Mouse (Mus musculus) myocyte (in vitro differentiated cells): Measurements from ENCODE around the gene Prr15.

ENCODE experiments used
- CEBPB ChIP-seq: IDR thresholded peaks from 2 replicates; pipeline ENCODE4 v1.6.1; 2011; ENCODE audit warnings: mild to moderate bottlenecking, moderate library complexity; ENCODE audit not compliant: poor library complexity, insufficient read depth, severe bottlenecking
- E2F4 ChIP-seq: IDR thresholded peaks from one replicate; pipeline ENCODE4 v1.6.1; 2011; ENCODE audit warnings: mild to moderate bottlenecking, control low read depth, moderate library complexity; ENCODE audit not compliant: insufficient read depth
- MAX ChIP-seq: IDR thresholded peaks from one replicate; pipeline ENCODE4 v1.6.1; 2011; ENCODE audit warnings: low read depth, mild to moderate bottlenecking, control low read depth
- MYOD1 ChIP-seq, 3 experiments: IDR thresholded peaks; one replicate each; pipeline ENCODE4 v1.6.1; 2011; ENCODE audit warnings: control low read depth in 2 of 3, low read depth in 2 of 3, mild to moderate bottlenecking in 2 of 3, moderate library complexity in 1 of 3; ENCODE audit not compliant: insufficient read length in 2 of 3, control insufficient read depth in 1 of 3
- MYOG ChIP-seq, 3 experiments: IDR thresholded peaks; one replicate each; pipeline ENCODE4 v1.6.1; 2011; ENCODE audit warnings: control low read depth in 2 of 3, low read depth in 2 of 3, mild to moderate bottlenecking in 2 of 3; ENCODE audit not compliant: insufficient read length in 2 of 3, control insufficient read depth in 1 of 3, insufficient read depth in 1 of 3
- POLR2A ChIP-seq: IDR thresholded peaks from one replicate; pipeline ENCODE4 v1.6.1; 2011; ENCODE audit warnings: low read depth, mild to moderate bottlenecking, control low read depth, moderate library complexity; ENCODE audit not compliant: insufficient read length
- POLR2AphosphoS2 ChIP-seq: IDR thresholded peaks from one replicate; pipeline ENCODE4 v1.6.1; 2011; ENCODE audit warnings: low read depth, control low read depth; ENCODE audit not compliant: insufficient read length
- REST ChIP-seq: IDR thresholded peaks from one replicate; pipeline ENCODE4 v1.6.1; 2011; ENCODE audit warnings: mild to moderate bottlenecking, control low read depth, moderate library complexity; ENCODE audit not compliant: insufficient read depth, insufficient read length
- SRF ChIP-seq: IDR thresholded peaks from one replicate; pipeline ENCODE4 v1.6.1; 2011; ENCODE audit warnings: low read depth; ENCODE audit not compliant: control insufficient read depth, insufficient read length
- TCF12 ChIP-seq: IDR thresholded peaks from one replicate; pipeline ENCODE4 v1.6.1; 2011; ENCODE audit warnings: mild to moderate bottlenecking, control low read depth; ENCODE audit not compliant: poor library complexity, insufficient read depth, severe bottlenecking
- TCF3 ChIP-seq: IDR thresholded peaks from one replicate; pipeline ENCODE4 v1.6.1; 2011; ENCODE audit warnings: low read depth, control low read depth; ENCODE audit not compliant: insufficient read length
- USF1 ChIP-seq: IDR thresholded peaks from one replicate; pipeline ENCODE4 v1.6.1; 2011; ENCODE audit warnings: low read depth, mild to moderate bottlenecking, control low read depth, moderate library complexity

DNA sequence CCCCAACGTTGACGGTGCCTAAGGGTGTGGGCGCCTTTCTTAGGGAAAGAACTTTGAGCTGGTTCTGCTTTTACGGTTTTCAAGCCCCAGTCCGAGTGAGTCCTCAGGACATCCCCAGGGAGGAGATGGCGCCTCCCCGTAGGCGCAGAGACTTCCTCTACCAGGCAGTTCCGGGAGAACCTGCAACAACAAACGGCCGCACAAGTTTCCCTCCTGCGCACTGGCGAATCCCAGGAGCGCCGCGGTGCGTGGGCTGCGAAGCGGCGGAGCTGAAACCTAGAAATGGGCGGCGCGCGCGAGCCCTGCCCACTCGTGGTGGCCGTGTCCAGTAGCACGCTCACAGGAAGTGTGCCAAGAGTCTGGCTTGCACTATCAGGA is 2.0 kb downstream of the Prr15 start:
- TF ChIP-seq POLR2A (no peak), MYOD1 (IDR thresholded peaks at IDR 0.05; ENCODE audit: control insufficient read depth in 1 of 3, insufficient read length in 2 of 3, low read depth in 2 of 3) (no peak), CEBPB (no peak), TCF12 (no peak), USF1 (no peak), MYOG (IDR thresholded peaks at IDR 0.05; ENCODE audit: control insufficient read depth in 1 of 3, insufficient read depth in 1 of 3, insufficient read length in 2 of 3, low read depth in 2 of 3) (no peak), E2F4 (no peak), REST (no peak), MAX (no peak), SRF (no peak), POLR2AphosphoS2 (no peak), TCF3 (no peak)
